Mouse (Mus musculus) left cerebral cortex, adult 9 months (tissue): Measurements from ENCODE around the gene Ncdn.

Experiments
- DNase-seq, 2 experiments: peaks; one replicate each; pipeline ENCODE4 v3.0.0; 2022; ENCODE audit warnings: low spot score in 2 of 2

Gene Ncdn

GRCm38 (mm10) chr4:126753268-126754230, at the start of gene Ncdn, which contains the start of gene AU040320:
Ncdn (minus strand) TSS chr4:126753438.
AU040320 (plus strand) TSS chr4:126753544.
- peak; percentile 94 to 97 for DNase-seq

DNA sequence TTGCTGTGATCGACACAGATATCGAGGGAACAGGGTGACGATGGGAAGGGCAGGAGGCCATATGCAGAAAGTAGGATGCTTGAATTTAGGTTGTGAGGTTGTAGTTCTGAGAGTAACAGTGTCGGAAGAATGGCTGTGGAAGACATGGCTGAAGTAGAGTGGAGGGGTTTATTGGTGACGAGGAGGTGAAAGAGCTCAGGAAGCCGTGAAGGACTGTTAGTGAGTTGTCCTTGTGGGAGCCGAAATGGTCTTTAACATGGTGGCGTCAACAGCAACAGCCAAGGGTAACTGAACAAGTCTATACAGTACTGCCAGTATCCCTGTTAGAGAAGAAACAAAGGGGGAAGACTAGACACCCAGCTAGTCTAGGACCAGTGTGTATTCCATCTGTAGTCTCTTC, 48.9 kb upstream of the Ncdn start:
- DNase-seq, result no peak

DNA sequence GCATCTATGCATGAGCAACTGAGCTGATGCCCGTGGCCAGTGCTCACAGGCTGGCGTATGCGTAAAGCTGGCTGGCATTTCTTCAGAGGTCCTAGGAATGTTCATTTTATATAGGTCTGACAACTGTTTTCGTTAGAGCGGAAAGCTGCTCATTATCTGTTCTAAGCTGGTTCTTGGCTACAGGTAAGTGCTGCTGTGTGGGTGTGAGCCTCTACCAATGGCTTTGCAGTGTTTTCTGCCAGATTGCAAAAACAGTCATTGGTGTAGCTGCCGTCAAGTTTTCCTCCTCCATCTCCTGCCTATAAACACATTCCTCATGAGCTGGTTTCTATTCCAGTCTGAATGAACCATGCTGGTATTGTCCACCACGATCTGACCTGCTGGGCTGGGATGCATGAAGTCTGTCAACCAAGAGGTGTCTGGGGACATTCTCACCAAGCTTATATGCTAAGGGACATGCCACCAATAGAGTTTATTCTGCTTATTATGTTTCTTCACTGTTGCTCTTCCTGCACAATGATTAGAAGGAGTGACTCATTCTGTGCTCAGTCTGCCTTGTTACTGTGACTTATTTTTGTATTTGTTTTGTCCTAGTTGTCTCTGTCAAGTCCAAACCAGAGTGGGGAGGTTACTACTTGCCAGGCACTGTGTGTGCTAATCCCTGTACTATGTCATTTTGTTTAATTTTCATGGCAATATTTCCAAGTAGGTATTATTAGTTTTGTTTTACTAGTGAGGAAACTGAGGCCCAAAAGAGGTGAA, 39.3 kb upstream of the Ncdn start:
- peak in 1 of 2 experiments; percentile 62 for DNase-seq

DNA sequence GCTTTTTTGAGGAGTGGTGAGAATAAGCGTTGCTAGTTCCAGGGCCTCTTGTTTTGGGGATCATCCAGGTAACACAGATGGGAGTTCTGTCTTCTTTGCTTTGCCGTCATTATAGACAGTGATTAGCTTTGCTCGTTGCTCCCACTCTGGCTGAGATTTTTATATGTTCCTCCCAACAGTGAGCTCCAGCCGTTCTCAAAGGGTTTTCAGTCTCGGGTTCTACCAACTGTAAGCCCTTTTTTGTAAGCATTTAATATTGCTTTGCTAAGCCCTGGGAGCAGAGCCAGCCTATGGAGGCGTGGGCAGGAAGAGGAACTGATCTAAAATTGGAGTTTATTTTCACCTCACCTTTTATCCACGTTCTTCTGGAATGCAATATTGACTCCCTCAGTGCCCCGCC, 29.8 kb upstream of the Ncdn start:
- peak in 1 of 2 experiments; percentile 55 for DNase-seq

DNA sequence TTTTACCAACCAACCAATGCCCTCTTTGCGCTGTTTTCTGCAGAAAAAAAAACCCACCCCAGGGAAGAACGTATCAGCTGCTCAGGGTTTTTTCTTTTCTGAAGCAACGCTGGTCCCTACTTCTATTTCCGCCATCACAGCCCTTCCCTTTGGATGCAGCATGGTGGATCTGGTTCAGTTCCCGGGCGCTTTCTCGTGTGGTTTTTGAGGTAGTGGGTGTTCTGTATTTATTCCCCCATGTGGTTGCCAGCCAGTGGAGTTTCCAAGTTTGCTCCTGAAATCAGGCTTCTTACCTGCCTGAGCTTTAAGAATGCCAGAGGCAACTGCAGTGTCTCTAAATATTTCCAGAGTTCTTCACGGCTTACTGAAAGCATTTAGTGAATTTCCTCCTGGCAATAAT, 29.3 kb upstream of the Ncdn start:
- no peak for DNase-seq

GRCm38 (mm10) chr4:126781871-126782270, 28.6 kb upstream of the Ncdn start:
- no peak for DNase-seq

DNA sequence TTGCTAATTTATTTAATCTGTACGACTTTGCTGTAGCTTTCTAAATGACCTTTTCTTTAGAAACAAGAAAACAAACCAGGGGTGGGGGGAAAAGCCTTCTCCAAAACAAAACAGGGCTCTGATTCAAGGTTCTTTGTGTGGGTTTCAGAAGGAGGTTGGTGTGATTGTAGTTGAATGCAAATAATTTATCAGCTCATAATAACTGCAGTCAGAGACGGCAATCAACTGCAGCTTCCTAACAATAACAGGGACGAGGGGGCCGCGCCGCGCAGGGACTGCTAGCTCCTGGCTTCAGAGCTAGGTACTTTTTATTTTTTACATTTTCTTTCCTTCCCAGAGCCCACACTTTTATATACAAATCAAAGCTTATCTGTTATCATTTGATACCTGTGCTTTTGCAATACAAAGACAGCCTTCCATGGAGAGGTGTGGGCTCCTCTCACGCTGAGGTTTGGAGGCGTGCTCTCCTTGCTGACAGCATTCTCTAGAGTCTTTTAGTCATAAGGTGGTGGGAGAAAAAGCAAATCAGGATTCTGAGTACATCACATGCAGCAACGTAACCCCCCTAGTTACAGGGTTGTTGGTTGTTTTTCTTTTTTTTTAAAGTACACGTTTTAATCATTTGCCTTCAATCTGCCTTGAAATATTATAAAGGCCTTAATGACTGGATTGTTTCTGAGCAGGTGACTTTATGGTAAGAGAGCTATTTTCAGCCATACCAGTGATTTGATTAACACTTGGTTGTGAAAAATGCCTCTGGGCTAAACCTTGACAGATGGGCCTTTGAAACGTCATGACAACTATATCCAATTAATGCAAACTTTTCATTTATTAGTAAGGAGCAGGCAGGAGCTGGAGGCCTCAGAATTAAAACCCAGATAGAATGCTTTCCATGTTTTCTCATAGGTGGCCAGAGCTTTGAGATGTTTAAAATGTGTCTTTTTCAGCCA, 26.9 kb upstream of the Ncdn start:
- no peak for DNase-seq

DNA sequence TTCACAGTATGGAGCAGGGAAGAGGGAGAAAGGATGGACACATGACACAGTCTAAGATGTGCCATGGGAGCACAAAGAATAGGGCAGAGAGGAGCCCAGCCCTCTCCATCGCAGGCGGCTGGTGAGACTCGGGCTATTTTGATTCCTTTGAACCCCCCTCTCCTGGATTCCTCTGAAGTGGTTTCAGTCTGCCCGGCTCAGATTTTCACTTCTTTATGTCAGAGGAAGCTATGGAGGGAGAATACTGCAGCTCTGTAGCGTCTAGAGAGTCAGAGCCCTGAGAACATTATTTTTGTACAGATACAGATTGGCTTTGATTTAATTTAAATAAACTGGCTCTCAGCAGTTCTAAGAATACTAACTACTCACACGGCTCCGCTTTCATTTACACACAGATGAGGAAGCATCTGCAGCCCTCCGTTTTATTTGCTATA, 25.9 kb upstream of the Ncdn start:
- DNase-seq, result peak in 1 of 2 experiments; percentile 38

DNA sequence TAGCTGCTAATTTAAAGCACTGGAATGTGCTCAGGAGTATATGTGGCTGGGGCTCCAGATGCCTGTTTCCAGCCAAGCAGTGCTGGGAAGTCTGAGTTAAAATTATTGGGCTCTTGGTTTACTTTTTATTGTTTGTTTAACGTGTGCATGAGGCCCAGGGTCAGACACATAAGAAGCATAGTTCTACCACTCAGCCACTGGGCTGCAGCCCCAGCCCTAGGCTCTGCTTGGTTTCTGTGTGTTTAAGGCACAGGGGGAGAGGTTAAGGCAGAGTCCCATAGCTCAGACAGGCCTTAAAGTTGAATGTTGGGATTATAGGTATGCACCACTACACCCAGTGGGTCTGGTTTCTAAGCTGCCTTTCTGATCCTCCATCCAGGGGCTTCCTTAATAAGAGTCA, 21.9 kb upstream of the Ncdn start:
- DNase-seq, result no peak

DNA sequence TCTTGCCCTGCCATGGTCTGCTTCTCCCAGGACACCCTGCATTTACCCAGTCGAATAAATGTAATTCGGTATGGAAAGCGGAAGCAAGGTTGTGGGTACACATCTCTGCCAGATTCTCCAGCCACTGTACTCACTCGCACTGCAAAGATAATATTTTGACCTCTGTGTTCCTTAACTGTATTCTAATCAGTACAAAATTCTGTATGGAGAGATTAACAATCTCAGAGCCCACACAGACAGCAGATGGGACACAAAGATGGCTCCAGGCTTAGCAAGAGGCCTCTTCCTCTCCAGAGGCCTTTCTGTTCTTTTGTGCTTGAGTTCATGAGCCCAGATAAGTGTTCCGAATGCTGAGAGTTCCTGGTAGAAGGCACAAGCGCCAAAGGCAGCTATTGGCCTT, 20.6 kb upstream of the Ncdn start:
- no peak for DNase-seq

GRCm38 (mm10) chr4:126770831-126771230, 17.6 kb upstream of the Ncdn start:
- DNase-seq, result no peak

DNA sequence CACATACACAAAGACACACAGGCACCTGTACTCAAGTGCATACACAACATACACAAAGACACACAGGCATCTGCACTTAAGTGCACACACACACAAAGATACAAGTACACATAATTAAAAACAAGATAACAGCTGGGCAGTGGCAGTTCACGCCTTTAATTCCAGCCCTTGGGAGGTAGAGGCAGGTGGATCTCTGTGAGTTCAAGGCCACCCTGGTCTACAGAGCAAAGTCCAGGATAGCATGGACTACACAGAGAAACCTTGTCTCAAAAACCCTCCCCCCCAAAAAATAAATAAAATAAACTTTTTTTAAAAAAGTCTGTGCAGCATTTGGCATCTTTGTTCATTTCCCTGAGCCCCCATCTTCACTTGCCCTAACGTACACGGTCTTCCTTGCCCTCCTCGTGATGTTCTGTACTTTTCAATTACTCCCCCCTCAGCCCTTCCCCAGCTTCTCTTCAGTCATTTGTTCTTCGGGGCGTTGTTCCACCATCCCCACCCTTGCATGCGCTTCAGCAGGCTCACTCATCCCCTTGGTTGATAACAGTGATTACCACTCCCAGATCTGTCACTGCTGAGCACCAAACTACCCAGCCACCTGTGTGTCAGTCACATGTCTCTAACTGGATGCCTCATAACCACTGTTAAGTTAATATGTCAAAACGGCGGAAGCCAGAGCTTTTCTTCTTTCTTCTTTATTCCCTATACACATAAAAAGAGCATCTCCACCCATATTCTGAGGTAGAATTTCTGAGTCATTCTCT, 16.7 kb upstream of the Ncdn start:
- no peak for DNase-seq

DNA sequence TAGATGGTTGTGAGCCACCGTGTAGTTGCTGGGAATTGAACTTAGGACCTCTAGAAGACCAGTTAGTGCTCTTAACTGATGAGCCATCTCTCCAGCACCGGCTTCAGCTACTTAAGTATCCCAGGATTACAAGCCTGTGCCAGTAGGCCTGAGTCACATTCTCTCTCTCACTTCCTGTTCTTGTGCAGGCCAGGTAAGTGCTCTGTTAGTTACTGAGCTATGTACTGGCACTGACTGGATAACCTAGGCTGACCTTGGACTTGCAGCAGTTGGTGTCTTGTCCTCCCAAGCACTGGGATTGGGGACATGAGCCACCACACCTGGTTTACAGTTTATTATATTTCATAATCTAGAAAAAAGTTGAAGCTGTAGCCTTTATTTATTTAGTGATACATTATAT, 10.2 kb upstream of the Ncdn start:
- no peak for DNase-seq

DNA sequence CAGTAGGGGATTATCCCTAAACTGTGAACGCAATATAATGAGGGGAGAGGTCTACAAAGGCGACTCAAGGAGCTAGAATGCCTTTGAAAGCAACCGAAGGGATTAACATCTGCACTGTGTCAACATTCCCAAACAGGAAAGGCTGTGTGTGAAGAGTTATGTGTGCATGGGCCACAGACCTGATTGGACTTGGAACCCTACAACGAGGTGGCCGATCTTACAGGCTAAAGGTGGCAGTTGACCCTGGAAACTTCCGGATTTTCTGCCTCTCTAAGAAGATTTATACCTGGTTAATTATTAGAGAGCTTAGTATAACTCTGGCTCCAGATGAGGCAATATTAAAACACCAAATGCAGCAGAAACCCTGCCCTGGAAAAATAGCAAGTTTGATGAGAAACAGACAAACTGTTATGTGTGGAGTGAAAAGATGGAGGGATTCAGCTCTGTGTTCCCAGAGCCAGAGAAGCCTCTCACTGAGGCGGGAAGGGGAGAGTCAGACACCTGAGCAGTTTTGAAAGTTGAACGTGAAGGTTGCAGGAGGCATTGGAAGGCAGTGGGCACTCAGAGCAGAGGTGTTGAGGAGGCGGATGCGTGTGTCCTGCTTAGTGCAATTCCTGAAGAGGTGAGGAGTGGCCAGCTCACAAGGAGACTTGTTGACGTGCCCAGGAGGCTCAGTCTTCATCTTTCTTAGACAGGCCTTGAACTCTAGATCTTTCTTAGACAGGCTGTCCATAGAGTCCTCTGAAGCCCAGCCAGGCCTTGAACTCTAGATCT, 9.5 kb upstream of the Ncdn start:
- no peak for DNase-seq

DNA sequence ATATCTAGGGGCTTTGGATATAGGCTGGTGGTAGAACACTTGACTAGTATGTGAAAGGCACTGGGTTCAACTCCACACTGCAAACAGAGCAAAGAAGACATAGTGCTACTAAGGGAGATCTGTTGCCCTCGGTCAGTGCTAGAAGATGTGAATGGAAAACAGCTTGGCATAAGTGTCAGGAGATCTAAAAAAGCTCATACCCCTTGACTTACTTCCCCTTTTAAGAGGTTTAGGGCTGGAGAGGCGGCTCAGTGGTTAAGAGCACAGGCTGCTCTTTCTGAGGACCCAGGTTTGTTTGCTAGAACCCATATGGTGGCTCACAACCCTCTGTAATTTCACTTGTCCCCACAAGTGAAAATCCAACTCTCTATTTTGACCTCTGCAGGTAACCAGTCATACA, 6.2 kb upstream of the Ncdn start:
- DNase-seq, result no peak

GRCm38 (mm10) chr4:126758299-126758698, 5.1 kb upstream of the Ncdn start:
- no peak for DNase-seq

DNA sequence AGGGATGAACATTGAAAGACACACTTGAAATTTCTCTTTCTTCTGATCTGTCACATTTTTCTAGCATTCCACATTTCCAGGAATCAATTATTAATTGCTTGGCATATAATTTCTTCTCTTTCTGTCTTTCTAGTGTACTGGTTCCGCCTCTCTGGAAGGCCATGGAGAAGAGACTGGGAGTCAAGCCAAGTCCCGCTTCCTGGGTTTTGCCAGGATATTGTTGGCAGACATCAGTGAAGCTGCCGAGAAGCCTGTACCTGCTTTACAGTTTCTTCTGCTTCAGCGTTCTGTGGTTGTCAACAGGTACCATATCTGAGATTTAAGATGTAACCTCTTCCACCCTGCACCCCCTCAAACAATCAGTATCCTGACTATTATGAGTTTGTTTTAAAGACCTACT, 3.5 kb upstream of the Ncdn start:
- DNase-seq, result no peak

DNA sequence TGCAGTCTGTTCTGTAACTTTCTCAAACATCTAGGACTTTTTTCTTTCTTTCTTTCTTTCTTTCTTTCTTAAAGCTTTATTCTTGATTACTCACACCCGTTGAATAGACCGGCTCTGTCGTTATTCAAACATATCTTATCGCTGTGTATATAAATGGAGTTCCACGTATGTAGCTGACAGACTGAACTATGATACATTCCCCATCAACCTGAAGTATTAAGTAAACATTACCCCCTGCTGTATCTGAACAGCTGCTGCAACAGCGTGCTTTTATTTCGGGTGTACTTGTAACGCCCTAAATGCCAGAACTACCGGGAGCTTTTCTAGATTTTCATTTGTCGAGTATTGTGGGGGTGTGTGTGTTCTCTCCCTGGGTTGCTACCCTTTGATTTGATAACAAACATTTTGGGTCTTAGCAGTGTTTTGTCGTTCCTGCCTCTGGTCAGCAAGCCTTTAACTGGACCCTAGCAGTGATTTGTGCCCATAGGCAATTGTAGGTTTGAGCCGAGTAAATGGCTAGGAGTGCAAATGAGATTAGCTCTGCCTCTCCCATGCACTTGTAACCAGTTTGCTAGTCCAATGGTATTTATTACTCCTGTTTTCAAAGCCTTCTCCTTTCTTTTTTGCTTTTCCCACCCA, 1.6 kb upstream of the Ncdn start:
- no peak for DNase-seq

GRCm38 (mm10) chr4:126754231-126754611, 983 bp upstream of the Ncdn start:
- no peak for DNase-seq
